Mouse (Mus musculus) cerebellum, adult 2 months (tissue): ENCODE data around the gene Ern2.

ENCODE experiments used
- CTCF ChIP-seq: fragments of 200-500 bp; IDR thresholded peaks from 2 replicates; pipeline ENCODE4 v1.5.1; 2011; ENCODE audit warnings: low read depth, mild to moderate bottlenecking, control low read depth, low read length, moderate library complexity, borderline replicate concordance; ENCODE audit not compliant: insufficient read depth
- POLR2A ChIP-seq: fragments of 200-500 bp; IDR thresholded peaks from 2 replicates; pipeline ENCODE4 v1.6.1; 2011; ENCODE audit warnings: low read length, control low read depth, borderline replicate concordance; ENCODE audit not compliant: insufficient read depth

GRCm38 (mm10) chr7:122196771-122197170 is 10.8 kb upstream of the Ern2 start:
- no peak for TF ChIP-seq CTCF
- TF ChIP-seq POLR2A: no peak
